Mouse (Mus musculus) erythroblast, embryonic 14.5 days (primary cell): ENCODE data around the gene Atp1a4.

Experiments used
- GATA1 ChIP-seq: IDR thresholded peaks from 2 replicates; pipeline ENCODE4 v1.6.1; 2012; ENCODE audit warnings: low read length, inconsistent platforms, mixed read lengths
- TAL1 ChIP-seq: IDR thresholded peaks from 3 replicates; pipeline ENCODE4 v1.6.1; 2012; ENCODE audit warnings: low read length, inconsistent platforms, mixed read lengths

GRCm38 (mm10) chr1:172200161-172200560, 58.1 kb downstream of the Atp1a4 start:
- TF ChIP-seq GATA1 (no peak), TAL1 (no peak)
